Mouse (Mus musculus) bone marrow, adult 2 months (tissue): Measurements from ENCODE around the gene Olfr430. TPM values are rescaled to one million over a fixed set of nuclear protein-coding genes. Genes with fewer than 3 reads are reported as not detected.

Experiments
- H3K27ac ChIP-seq: fragments of 200-500 bp; 2 replicates; pipeline ENCODE4 v1.5.1; 2012; ENCODE audit warnings: low read depth, mild to moderate bottlenecking, control low read depth, inconsistent platforms, low read length; ENCODE audit not compliant: control insufficient read depth, poor library complexity, insufficient read depth
- H3K4me1 ChIP-seq: fragments of 200-500 bp; 2 replicates; pipeline ENCODE4 v1.6.1; 2011; ENCODE audit warnings: low read length; ENCODE audit not compliant: control insufficient read depth, insufficient read depth
- H3K4me3 ChIP-seq: fragments of 200-500 bp; replicated peaks from 2 replicates; pipeline ENCODE3; 2011; ENCODE audit warnings: mild to moderate bottlenecking, low read depth, low read length, control low read depth; ENCODE audit not compliant: control insufficient read depth
- CTCF ChIP-seq: fragments of 200-500 bp; IDR thresholded peaks from 2 replicates; pipeline ENCODE4 v1.5.1; 2011; ENCODE audit warnings: low read length, control low read depth; ENCODE audit not compliant: control insufficient read depth, insufficient read depth
- POLR2A ChIP-seq: fragments of 200-500 bp; IDR thresholded peaks from 2 replicates; pipeline ENCODE4 v1.6.1; 2011; ENCODE audit warnings: low read depth, mild to moderate bottlenecking, control low read depth, low read length, borderline replicate concordance; ENCODE audit not compliant: control insufficient read depth
- WGBS: fragments of 180-500 bp; shearing (Covaris S2); methylation state at CpG from one replicate; pipeline ENCODE4 v1.1.7; 2018; 5-methylcytosine and 5-hydroxymethylcytosine counted together
- polyA plus RNA-seq: library from polyadenylated mRNA; stranded (reverse); fragments of >200 nt; gene quantifications from 2 replicates; pipeline ENCODE4 v1.2.4, GENCODE M21; 2011; ENCODE audit warnings: low replicate concordance; ENCODE audit not compliant: missing spikeins, insufficient read depth, insufficient read length

The Olfr430 gene
- polyA plus RNA-seq, 1 experiment, result not detected

- 63% methylated on average over 2 of the region's 2 CpGs for WGBS
These were observed 37.3 kb downstream of the Olfr430 start for GRCm38 (mm10) chr1:174103735-174104134.

DNA sequence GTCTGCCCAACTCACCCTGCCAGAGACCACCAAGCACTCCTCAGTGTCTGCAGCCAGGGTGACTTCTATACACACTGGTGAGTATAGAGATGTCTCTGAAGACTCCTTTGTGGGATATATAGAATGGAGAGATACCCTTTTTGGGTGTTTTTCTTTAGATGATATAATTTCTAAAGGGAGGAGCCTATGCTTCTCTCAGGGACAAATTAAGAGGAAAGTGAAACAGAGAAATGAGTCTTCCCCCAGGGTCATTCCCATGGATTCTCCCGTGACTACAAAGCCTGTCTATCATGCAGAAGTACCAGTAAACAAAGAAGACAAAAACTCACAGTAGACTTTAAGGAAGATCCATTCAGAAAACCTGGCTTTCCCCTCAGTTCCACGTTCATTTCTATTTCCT lies 54.7 kb downstream of the Olfr430 start, which contains the start of gene Olfr231:
Gene Olfr231, minus strand, starts transcription at position 101 of the 400 bp plus-strand sequence.
- no peaks in the 10 kb centered on the region for H3K4me1 ChIP-seq
- no peak for TF ChIP-seq CTCF
- no peak within 1 kb of the TSS for H3K4me3 ChIP-seq
- 66% methylated on average over 2 of the region's 2 CpGs for WGBS
- H3K27ac ChIP-seq, result no peak within 1 kb of the TSS

More at GRCm38 (mm10) chr1:174103735-174104134, 37.3 kb downstream of the Olfr430 start:
- no peak for TF ChIP-seq CTCF
- TF ChIP-seq POLR2A, result no peak
- H3K27ac ChIP-seq, result no peak overlapping the region
- H3K4me3 ChIP-seq, result no peak overlapping the region
- no peaks in the 10 kb centered on the region for H3K4me1 ChIP-seq

Other genes with a start within 250 kb of the Olfr430 start
- gene Ifi211, start 153.6 kb upstream of the Olfr430 start, polyA plus RNA-seq, result 5.0 and 20.2 TPM in 2 replicates
- 74.7 and 117 TPM in 2 replicates for gene Mndal, start 124.1 kb upstream of the Olfr430 start, polyA plus RNA-seq
- 18.4 and 39.9 TPM in 2 replicates for gene Ifi203, start 123.9 kb upstream of the Olfr430 start, polyA plus RNA-seq
- gene Ifi202b, start 83.9 kb upstream of the Olfr430 start, polyA plus RNA-seq, result 1.5 TPM in 1 of 2 replicates, not detected in the other
- gene Ifi205, start 34.8 kb upstream of the Olfr430 start, polyA plus RNA-seq, result 1.1 and 1.4 TPM in 2 replicates
- not detected in 2 replicates for gene Olfr433, start 25.9 kb upstream of the Olfr430 start, polyA plus RNA-seq
- 0.29 TPM in 1 of 2 replicates, not detected in the other for gene Olfr432, start 17.4 kb upstream of the Olfr430 start, polyA plus RNA-seq
- gene Olfr429, start 17.7 kb downstream of the Olfr430 start, polyA plus RNA-seq, result not detected in 2 replicates
- gene Olfr427, start 30.3 kb downstream of the Olfr430 start, polyA plus RNA-seq, result not detected in 2 replicates
- not detected in 2 replicates for gene Olfr231, start 54.6 kb downstream of the Olfr430 start, polyA plus RNA-seq
- not detected in 2 replicates for gene Olfr424, start 64.9 kb downstream of the Olfr430 start, polyA plus RNA-seq
- not detected in 2 replicates for gene Olfr420, start 89.0 kb downstream of the Olfr430 start, polyA plus RNA-seq
- 47.1 and 68.7 TPM in 2 replicates for gene Spta1, start 106.2 kb downstream of the Olfr430 start, polyA plus RNA-seq
- gene Olfr419, start 185.5 kb downstream of the Olfr430 start, polyA plus RNA-seq, result not detected in 2 replicates